Mouse (Mus musculus) megakaryocyte, embryonic 14.5 days (primary cell): ENCODE data around the gene Zc3h18.

Experiments used
- FLI1 ChIP-seq: IDR thresholded peaks from 2 replicates; pipeline ENCODE4 v1.6.1; 2012; ENCODE audit warnings: low read length, inconsistent platforms, mixed read lengths
- GATA1 ChIP-seq: IDR thresholded peaks from 3 replicates; pipeline ENCODE4 v1.6.1; 2012; ENCODE audit warnings: mixed read lengths, low read length, inconsistent platforms, borderline replicate concordance

DNA sequence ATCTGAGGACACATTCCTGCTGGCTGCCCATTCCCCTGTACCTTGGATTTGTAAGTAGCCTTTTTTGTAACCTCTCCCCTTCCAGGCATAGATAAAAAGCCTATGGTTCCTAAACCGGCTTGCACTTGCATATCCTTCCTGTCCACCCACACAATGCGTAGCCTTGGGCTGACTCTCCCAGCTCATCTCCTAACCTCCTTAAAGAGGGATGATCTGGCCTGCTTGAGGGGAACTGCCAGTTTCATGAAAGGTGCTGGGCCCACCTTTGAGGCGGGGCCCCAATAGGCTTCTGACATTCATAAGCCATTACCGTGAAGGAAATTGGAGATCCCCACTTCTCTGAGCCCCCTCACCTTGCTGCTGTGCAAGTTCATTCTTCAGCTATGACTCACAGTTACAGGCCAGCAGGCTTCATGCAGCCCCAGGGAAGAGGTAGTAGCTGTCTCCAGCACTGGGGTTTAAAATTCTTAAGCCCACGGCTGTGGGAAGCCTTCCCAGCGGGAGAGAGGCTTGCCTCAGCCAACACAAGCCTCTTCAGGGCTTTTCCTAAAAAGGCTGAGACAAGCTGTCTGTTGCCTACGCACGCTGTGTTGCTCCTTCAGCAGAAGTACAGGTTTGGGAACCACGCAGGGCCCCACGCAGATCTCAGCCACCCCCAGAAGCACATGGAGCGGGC, 85.2 kb downstream of the Zc3h18 start:
- TF ChIP-seq GATA1 (no peak), FLI1 (no peak)
